Mouse (Mus musculus): ENCODE measurements around the gene Scaf4. TPM values are rescaled to one million over a fixed set of nuclear protein-coding genes. Genes with fewer than 3 reads are reported as not detected.
A peak's percentile ranks its signal among the peaks of the same experiment; 100 is the strongest.

The Scaf4 gene
- polyA plus RNA-seq, 1 experiment from 2014 or later: 9.3 TPM

DNA sequence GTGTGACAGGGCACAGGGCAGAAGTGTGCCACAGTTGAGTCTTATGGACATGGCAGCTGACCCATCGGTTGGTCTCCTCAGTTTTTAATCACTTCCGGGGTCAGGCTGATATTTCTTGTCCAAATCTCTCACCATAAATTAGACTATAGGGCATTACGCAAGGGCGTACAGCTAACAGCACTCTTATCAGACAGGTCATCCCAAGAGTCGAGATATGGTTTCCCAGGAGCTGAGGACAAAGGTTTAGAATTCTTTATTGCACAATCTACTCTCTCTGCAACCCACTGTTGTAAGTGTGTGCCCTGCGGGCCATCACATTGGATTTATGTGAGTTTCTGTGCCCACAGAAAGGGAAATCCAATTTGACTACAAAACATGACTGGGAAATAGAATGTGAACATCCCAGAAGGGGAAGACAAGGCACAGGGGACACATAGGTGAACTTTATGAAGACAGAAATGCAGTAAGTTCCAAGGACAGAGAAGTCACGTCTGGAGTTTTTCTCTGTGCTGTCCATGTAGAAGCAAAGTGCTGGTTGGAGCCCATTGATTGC lies 87.5 kb downstream of the Scaf4 start:
- Histone ChIP-seq H3K9ac (ENCODE audit: low read depth, low read length) (no peak overlapping the region), H3K4me3 (ENCODE audit: low read depth, low read length) (no peak overlapping the region), H3K4me2 (replicated peaks; ENCODE audit: low read depth) (peak overlapping the region; percentile 57), H3K36me3 (ENCODE audit: control insufficient read depth, insufficient read depth) (no peaks in the 10 kb centered on the region), H3K9me3 (ENCODE audit: control insufficient read depth) (no peaks in the 10 kb centered on the region), H3K27ac (ENCODE audit: low read depth, low read length) (peak overlapping the region; percentile 90), H3K27me3 (replicated peaks; ENCODE audit: control insufficient read depth, insufficient read depth, low read length) (no peaks in the 10 kb centered on the region), H3K4me1 (replicated peaks; ENCODE audit: control insufficient read depth, insufficient read depth, low read length) (0 out of 2 replicates have a peak, but pooled peaks cover 3% of the 10 kb centered on the region)
- no peak for TF ChIP-seq CTCF (IDR thresholded peaks at IDR 0.05; ENCODE audit: low read depth)
- WGBS: 41% methylated on average over 7 of the region's 7 CpGs
- ATAC-seq: peak; percentile 84

DNA sequence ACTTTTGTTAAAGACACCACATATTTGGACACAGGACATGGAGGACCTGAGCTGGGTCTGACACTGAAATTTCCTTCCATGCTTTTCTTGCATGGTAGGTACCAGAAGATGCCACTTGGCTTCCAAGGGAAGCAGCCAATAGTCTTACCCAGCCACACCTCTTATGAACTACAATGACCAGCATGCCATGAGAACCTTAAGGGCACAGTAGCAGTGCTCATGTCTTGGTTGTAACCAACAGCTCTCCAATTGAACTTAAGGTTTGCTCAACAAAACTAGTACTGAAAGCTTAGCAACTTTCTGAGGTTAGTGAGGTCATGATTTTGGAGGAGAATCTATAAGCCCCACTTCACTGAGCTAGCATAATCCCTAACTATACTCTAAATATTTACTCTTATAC lies 90.6 kb downstream of the Scaf4 start:
- no peak overlapping the region for H3K9ac ChIP-seq (ENCODE audit: low read depth, low read length)
- TF ChIP-seq CTCF (IDR thresholded peaks at IDR 0.05; ENCODE audit: low read depth): no peak
- no peak for ATAC-seq
- no peak overlapping the region for H3K27ac ChIP-seq (ENCODE audit: low read depth, low read length)
- H3K4me3 ChIP-seq (ENCODE audit: low read depth, low read length): no peak overlapping the region
- no peaks in the 10 kb centered on the region for H3K27me3 ChIP-seq (replicated peaks; ENCODE audit: control insufficient read depth, insufficient read depth, low read length)
- no peaks in the 10 kb centered on the region for H3K9me3 ChIP-seq (ENCODE audit: control insufficient read depth)
- H3K36me3 ChIP-seq (ENCODE audit: control insufficient read depth, insufficient read depth): no peaks in the 10 kb centered on the region
- 0 out of 2 replicates have a peak, but pooled peaks cover 3% of the 10 kb centered on the region for H3K4me1 ChIP-seq (replicated peaks; ENCODE audit: control insufficient read depth, insufficient read depth, low read length)
- H3K4me2 ChIP-seq (replicated peaks; ENCODE audit: low read depth): no peak overlapping the region

DNA sequence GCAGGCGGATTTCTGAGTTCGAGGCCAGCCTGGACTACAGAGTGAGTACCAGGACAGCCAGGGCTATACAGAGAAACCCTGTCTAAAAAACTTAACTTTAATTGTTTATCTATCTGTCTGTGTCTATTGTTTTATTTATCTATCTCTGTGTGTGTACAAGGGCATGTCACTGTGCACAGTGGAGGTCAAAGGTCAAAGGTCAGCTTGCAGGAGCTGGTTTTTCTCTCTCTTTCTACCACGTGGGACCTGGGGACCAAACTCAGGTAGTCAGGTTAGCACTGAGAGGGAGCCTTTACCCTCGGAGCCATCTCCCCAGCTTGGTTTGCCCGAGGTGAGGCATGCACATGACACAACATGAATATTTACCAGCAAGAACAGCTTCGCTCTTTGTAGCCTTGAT lies 93.0 kb downstream of the Scaf4 start:
- no peak overlapping the region for H3K4me3 ChIP-seq (ENCODE audit: low read depth, low read length)
- no peak overlapping the region for H3K27ac ChIP-seq (ENCODE audit: low read depth, low read length)
- no peak overlapping the region for H3K9ac ChIP-seq (ENCODE audit: low read depth, low read length)
- H3K4me1 ChIP-seq (replicated peaks; ENCODE audit: control insufficient read depth, insufficient read depth, low read length): no peaks in the 10 kb centered on the region
- no peak for ATAC-seq
- WGBS: 63% methylated on average over 6 of the region's 6 CpGs
- no peak overlapping the region for H3K4me2 ChIP-seq (replicated peaks; ENCODE audit: low read depth)
- no peaks in the 10 kb centered on the region for H3K27me3 ChIP-seq (replicated peaks; ENCODE audit: control insufficient read depth, insufficient read depth, low read length)
- no peaks in the 10 kb centered on the region for H3K9me3 ChIP-seq (ENCODE audit: control insufficient read depth)
- TF ChIP-seq CTCF (IDR thresholded peaks at IDR 0.05; ENCODE audit: low read depth): no peak
- H3K36me3 ChIP-seq (ENCODE audit: control insufficient read depth, insufficient read depth): no peaks in the 10 kb centered on the region

DNA sequence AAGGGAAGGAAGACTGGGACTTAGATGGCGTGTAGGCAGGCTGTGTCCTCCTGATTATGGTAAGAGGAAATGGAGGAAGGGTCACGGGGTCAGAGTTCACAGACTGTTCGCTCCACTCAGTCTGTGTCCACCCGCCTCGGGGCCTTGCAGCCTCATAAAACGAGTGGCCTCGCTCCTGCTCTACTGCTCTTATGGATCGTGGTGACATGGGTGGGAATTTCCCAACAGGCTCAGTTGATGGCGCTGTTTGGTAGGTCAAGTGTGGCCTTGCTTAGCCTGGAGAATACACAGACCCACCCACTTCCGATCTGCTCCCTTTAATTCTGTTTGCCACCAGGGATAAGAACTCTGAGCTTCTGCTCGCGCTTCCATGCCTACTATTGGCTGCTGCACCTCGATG lies 96.8 kb downstream of the Scaf4 start:
- no peak overlapping the region for H3K9ac ChIP-seq (ENCODE audit: low read depth, low read length)
- H3K4me2 ChIP-seq (replicated peaks; ENCODE audit: low read depth): no peak overlapping the region; the same call in 1 of the 2 replicates
- H3K4me1 ChIP-seq (replicated peaks; ENCODE audit: control insufficient read depth, insufficient read depth, low read length): no peaks in the 10 kb centered on the region; the same call in 1 of the 2 replicates
- TF ChIP-seq CTCF (IDR thresholded peaks at IDR 0.05; ENCODE audit: low read depth): peak; percentile 79
- peak; percentile 42; the same call in 1 of the 2 replicates for ATAC-seq
- H3K27me3 ChIP-seq (replicated peaks; ENCODE audit: control insufficient read depth, insufficient read depth, low read length): no peaks in the 10 kb centered on the region
- 12% methylated on average over 13 of the region's 13 CpGs for WGBS
- no peak overlapping the region for H3K4me3 ChIP-seq (ENCODE audit: low read depth, low read length)
- no peaks in the 10 kb centered on the region for H3K36me3 ChIP-seq (ENCODE audit: control insufficient read depth, insufficient read depth)
- H3K27ac ChIP-seq (ENCODE audit: low read depth, low read length): no peak overlapping the region
- H3K9me3 ChIP-seq (ENCODE audit: control insufficient read depth): no peaks in the 10 kb centered on the region

DNA sequence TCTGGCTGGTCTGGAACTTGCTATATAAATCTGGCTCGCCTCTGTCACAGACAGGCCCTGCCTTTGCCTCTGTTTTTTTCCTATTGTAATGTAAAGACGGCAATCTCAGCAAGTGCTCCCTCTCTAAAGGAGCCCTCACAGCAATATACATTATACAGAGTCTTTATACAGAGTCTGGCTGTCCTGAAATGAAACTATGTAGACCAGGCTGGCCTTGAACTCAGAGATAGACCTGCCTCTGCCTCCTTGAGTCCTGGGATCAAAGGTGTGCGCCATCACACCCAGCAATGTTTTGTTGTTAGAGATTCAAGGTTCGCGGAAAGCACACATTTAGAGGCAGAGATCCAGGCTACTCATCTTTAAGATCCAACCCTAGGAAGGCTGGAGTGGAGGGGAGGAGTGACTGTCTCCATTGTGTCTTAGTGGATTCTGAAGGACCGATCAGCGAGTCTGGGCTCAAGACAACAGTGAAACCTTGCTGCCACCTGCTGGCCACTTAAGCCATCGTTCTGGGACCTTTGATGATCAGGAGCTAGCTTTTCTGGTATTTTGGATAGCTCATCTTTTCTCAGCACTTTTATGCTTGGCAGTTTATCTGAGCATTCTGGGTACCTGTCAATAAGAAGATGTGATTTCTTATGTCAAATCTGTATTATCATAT lies 98.2 kb downstream of the Scaf4 start:
- no peak overlapping the region for H3K9ac ChIP-seq (ENCODE audit: low read depth, low read length)
- H3K36me3 ChIP-seq (ENCODE audit: control insufficient read depth, insufficient read depth): no peaks in the 10 kb centered on the region
- H3K4me3 ChIP-seq (ENCODE audit: low read depth, low read length): no peak overlapping the region
- no peaks in the 10 kb centered on the region for H3K27me3 ChIP-seq (replicated peaks; ENCODE audit: control insufficient read depth, insufficient read depth, low read length)
- no peak overlapping the region for H3K27ac ChIP-seq (ENCODE audit: low read depth, low read length)
- no peaks in the 10 kb centered on the region for H3K9me3 ChIP-seq (ENCODE audit: control insufficient read depth)
- TF ChIP-seq CTCF (IDR thresholded peaks at IDR 0.05; ENCODE audit: low read depth): peak; percentile 95
- H3K4me1 ChIP-seq (replicated peaks; ENCODE audit: control insufficient read depth, insufficient read depth, low read length): no peaks in the 10 kb centered on the region; the same call in 1 of the 2 replicates
- no peak overlapping the region for H3K4me2 ChIP-seq (replicated peaks; ENCODE audit: low read depth)
- WGBS: 45% methylated on average over 8 of the region's 8 CpGs
- ATAC-seq: no peak

DNA sequence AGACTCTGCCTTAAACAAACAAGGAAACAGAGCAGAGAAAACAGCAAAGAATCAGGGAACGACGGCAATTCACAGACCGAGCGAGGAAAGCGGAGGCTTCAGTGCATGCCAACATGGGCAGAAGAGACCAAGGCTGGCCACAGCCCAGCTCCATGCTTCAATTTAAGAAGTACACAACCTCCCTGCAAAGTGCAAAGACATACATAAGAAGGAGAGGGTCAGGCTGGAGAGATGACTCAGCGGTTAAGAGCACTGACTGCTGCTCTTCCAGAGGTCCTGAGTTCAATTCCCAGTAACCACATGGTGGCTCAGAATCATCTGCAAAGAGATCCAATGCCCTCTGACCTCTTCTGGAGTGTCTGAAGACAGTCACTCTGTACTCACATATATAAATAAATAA lies 100.2 kb downstream of the Scaf4 start:
- H3K4me3 ChIP-seq (ENCODE audit: low read depth, low read length): no peak overlapping the region
- 57% methylated on average over 6 of the region's 6 CpGs for WGBS
- H3K9ac ChIP-seq (ENCODE audit: low read depth, low read length): no peak overlapping the region
- ATAC-seq: no peak
- H3K4me2 ChIP-seq (replicated peaks; ENCODE audit: low read depth): no peak overlapping the region
- no peaks in the 10 kb centered on the region for H3K27me3 ChIP-seq (replicated peaks; ENCODE audit: control insufficient read depth, insufficient read depth, low read length)
- no peak for TF ChIP-seq CTCF (IDR thresholded peaks at IDR 0.05; ENCODE audit: low read depth)
- no peaks in the 10 kb centered on the region; the same call in 1 of the 2 replicates for H3K4me1 ChIP-seq (replicated peaks; ENCODE audit: control insufficient read depth, insufficient read depth, low read length)
- H3K27ac ChIP-seq (ENCODE audit: low read depth, low read length): no peak overlapping the region
- H3K9me3 ChIP-seq (ENCODE audit: control insufficient read depth): no peaks in the 10 kb centered on the region
- H3K36me3 ChIP-seq (ENCODE audit: control insufficient read depth, insufficient read depth): no peaks in the 10 kb centered on the region

Measured in intestine, postnatal 0 days (tissue).